Mouse (Mus musculus) small intestine, adult 2 months (tissue): ENCODE data around the gene Taar1.

Experiments used
- CTCF ChIP-seq: fragments of 200-500 bp; IDR thresholded peaks from 2 replicates; pipeline ENCODE4 v1.5.1; 2012; ENCODE audit warnings: low read depth, mild to moderate bottlenecking, control low read depth, inconsistent platforms, low read length, moderate library complexity, mixed read lengths; ENCODE audit not compliant: insufficient replicate concordance, insufficient read length; ENCODE audit errors: extremely low read depth
- POLR2A ChIP-seq: fragments of 200-500 bp; IDR thresholded peaks from 2 replicates; pipeline ENCODE4 v1.6.1; 2012; ENCODE audit warnings: low read depth, mild to moderate bottlenecking, control low read depth, inconsistent platforms, low read length, moderate library complexity

GRCm38 (mm10) chr10:23960444-23960915, 40.3 kb downstream of the Taar1 start, which contains the start of gene Taar4:
- no peak for TF ChIP-seq CTCF
- TF ChIP-seq POLR2A: no peak
